Mouse (Mus musculus) myocyte (in vitro differentiated cells): ENCODE results near the gene Ampd2.

ENCODE experiments used
- MAX ChIP-seq: IDR thresholded peaks from one replicate; pipeline ENCODE4 v1.6.1; 2011; ENCODE audit warnings: low read depth, mild to moderate bottlenecking, control low read depth
- MYOG ChIP-seq, 3 experiments: IDR thresholded peaks; one replicate each; pipeline ENCODE4 v1.6.1; 2011; ENCODE audit warnings: control low read depth in 2 of 3, low read depth in 2 of 3, mild to moderate bottlenecking in 2 of 3; ENCODE audit not compliant: insufficient read length in 2 of 3, control insufficient read depth in 1 of 3, insufficient read depth in 1 of 3
- POLR2A ChIP-seq: IDR thresholded peaks from one replicate; pipeline ENCODE4 v1.6.1; 2011; ENCODE audit warnings: low read depth, mild to moderate bottlenecking, control low read depth, moderate library complexity; ENCODE audit not compliant: insufficient read length
- USF1 ChIP-seq: IDR thresholded peaks from one replicate; pipeline ENCODE4 v1.6.1; 2011; ENCODE audit warnings: low read depth, mild to moderate bottlenecking, control low read depth, moderate library complexity

DNA sequence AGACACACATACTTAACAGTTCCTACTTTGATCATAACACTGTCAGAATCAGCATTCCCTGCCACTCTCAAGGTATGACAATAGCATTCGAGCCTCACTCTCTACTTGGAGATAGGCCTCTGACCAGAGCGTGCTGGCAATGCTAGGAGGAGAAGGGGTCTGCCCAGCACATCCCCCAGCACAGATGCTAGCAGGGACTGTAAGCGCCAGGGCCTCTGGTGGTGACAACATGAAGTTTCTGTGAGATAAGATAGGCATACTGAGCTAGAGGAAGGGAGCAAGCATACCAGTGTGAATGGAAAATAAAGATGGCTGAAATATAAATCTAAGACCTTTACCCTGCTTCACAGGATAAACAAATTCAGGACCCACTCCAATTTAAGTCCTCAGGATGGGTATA lies 18.8 kb upstream of the Ampd2 start:
- no peak for TF ChIP-seq MAX
- TF ChIP-seq POLR2A, result no peak
- TF ChIP-seq MYOG (IDR thresholded peaks at IDR 0.05; ENCODE audit: control insufficient read depth in 1 of 3, insufficient read depth in 1 of 3, insufficient read length in 2 of 3, low read depth in 2 of 3), result no peak
- TF ChIP-seq USF1, result no peak
